Mouse (Mus musculus): ENCODE measurements around the gene Ptn. TPM values are rescaled to one million over a fixed set of nuclear protein-coding genes. Genes with fewer than 3 reads are reported as not detected.
"Not testable (repeated sequence)": the region's sequence is repeated elsewhere in the genome, so short reads cannot be mapped to it uniquely, and the experiment has no call there.

Gene Ptn
- total RNA-seq, 2 experiments from 2014 or later: 406 to 414 TPM

DNA sequence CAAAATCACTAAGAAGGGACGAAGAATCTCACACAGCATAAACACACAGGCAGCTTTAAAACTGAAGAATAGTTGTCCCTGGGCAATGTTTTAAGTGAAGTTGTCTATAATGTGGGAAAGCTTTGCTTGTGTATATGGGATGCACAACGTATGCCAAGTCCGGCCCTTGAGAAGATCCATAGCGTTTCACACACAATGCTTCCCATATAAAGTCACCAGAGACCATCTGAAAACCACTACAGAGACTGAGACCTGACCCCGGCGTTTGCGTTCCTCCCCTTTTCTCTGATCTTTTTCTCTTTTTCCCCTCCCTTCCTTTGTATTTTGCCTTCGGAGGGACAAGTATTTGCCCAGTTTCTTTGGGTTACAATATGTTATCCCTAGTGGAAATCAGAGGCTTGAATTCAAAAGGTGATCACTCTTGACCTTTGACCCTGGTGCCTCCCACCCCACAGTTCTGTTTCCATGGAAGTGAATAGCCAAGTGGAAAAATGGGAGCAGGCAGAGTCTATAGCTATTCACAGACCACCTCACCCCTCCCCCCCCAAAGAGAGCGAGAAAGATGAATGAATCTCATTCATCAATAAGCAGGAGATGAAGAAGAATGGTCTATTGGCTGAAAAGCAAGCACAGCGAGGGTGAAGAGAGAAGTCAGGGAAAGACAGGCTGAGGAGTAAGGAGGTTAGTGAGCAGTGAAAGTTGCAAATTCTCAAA, 34.2 kb downstream of the Ptn start:
- intact Hi-C loops (cut with DNase I): loop anchor here (5.0 kb wide), 2 partner anchors 36 to 39 kb away; partner anchors contain the start of gene Ptn
- DNase-seq (ENCODE audit: low spot score in 2 of 2): no peak

- intact Hi-C loops (cut with DNase I): no loop called here
Measured at GRCm38 (mm10) chr6:36772541-36772940, 37.5 kb downstream of the Ptn start.

DNA sequence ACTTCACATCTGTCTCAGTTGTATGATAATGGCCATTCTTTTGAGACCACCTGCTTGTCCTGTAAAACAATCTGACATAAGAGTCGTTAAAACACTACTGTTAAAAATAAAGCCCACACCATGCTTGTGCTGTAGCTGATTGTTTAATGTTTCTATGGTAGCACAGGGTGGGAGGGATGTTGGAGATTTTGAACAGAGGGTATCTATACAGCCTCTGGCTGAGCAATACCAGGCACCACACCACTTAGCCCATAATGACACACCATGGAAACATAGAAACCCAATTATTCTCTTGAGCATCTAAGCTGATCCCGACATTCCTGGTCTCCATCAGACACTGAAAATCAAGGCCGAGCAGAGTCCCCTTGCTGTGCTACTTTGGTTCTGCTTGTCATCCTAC, 41.0 kb downstream of the Ptn start:
- intact Hi-C loops (cut with DNase I): no loop called here
- DNase-seq (ENCODE audit: low spot score in 2 of 2): no peak

More at GRCm38 (mm10) chr6:36772541-36772940, 37.5 kb downstream of the Ptn start:
- DNase-seq (ENCODE audit: low spot score in 2 of 2): no peak

DNA sequence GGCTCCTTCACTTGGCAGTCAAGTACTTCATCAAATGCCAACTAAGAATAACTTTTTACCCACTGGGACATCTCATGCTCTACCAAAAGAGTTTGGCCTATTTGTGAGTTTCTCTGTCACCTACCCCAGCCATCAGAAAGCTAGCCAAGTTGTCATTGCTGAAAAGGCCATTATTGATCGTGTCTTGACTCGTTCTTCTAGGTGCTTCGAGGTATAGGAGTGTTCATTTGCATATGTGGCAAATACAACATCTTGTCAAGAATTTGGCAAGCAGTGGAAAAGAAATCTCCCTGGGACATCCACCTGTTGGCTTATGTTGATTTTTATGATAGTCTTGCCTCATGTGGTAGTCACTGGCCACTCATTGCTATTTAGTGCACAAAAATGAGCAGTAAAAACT, 43.1 kb downstream of the Ptn start:
- intact Hi-C loops (cut with DNase I): no loop called here
- DNase-seq (ENCODE audit: low spot score in 2 of 2): no peak

GRCm38 (mm10) chr6:36755001-36755885, 54.8 kb downstream of the Ptn start:
- intact Hi-C loops (cut with DNase I): no loop called here
- DNase-seq (ENCODE audit: low spot score in 2 of 2): no peak

DNA sequence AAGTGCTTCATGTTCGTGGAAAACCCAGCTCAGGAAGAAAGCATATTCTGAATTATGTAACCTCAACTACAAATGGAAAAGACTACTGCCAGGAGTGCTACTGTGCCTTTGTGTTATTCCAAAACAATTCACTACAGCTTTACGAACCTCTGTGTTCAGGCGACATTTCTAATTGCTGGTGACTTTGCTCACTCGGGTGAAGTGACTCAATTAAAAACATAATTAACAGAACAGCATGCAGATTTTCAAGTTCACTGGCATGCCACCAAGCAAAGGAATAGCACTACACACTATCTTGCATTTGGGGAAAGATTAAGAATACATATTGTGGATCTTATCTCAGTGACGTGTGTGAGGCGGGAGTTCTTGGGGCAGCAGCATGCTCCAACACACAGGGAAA, 57.1 kb downstream of the Ptn start:
- DNase-seq (ENCODE audit: low spot score in 2 of 2): no peak
- intact Hi-C loops (cut with DNase I): no loop called here

GRCm38 (mm10) chr6:36739811-36740210, 70.2 kb downstream of the Ptn start:
- intact Hi-C loops (cut with DNase I): loop anchor here (5.0 kb wide), 1 partner anchor 37 kb away; no protein-coding TSS in a partner anchor
- no peak for DNase-seq (ENCODE audit: low spot score in 2 of 2)

- DNase-seq (ENCODE audit: low spot score in 2 of 2): no peak
- intact Hi-C loops (cut with DNase I): loop anchor here (5.0 kb wide), 1 partner anchor 41 kb away; no protein-coding TSS in a partner anchor
Measured at GRCm38 (mm10) chr6:36736763-36737162, 73.3 kb downstream of the Ptn start.

GRCm38 (mm10) chr6:36735622-36736021, 74.4 kb downstream of the Ptn start:
- intact Hi-C loops (cut with DNase I): loop anchor here (5.0 kb wide), 1 partner anchor 42 kb away; no protein-coding TSS in a partner anchor
- DNase-seq (ENCODE audit: low spot score in 2 of 2): not testable (repeated sequence)

- DNase-seq (ENCODE audit: low spot score in 2 of 2); intact Hi-C loops (cut with DNase I): not testable (repeated sequence)
Measured at GRCm38 (mm10) chr6:36729811-36730210, 80.2 kb downstream of the Ptn start.

- intact Hi-C loops (cut with DNase I): no loop called here
- no peak for DNase-seq (ENCODE audit: low spot score in 2 of 2)
Measured at GRCm38 (mm10) chr6:36728079-36728478, 81.9 kb downstream of the Ptn start.

DNA sequence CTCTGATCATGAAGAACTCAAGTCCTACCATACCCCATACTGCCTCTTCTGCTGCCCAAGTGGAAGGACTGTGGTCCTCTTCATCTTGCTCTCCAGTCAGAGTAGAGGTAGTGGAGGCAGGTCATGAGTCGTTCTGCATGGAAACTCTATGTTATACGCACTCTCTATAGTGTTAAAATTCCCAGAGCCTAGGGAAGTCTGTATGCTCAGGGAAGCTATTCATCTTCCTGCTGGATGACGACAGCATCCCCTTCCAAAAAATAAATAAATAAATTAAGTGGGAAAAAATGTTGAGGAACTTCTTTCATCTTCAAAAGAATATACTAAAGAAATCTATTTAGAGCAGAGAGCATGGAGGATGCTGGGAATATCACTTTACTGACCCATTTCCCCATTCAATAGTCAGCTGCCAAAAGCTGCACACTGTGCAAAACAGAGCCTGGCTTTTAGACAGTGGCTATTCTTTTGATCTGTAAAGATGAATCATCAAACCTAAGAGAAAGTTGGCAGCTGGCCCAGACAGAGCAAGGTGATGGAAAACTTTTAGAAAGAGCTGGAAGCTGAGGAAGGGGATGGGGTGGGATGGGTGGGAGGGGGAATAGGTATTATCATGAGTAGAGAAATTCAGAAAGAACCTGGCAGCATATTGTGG, 84.4 kb downstream of the Ptn start:
- DNase-seq (ENCODE audit: low spot score in 2 of 2): no peak

DNA sequence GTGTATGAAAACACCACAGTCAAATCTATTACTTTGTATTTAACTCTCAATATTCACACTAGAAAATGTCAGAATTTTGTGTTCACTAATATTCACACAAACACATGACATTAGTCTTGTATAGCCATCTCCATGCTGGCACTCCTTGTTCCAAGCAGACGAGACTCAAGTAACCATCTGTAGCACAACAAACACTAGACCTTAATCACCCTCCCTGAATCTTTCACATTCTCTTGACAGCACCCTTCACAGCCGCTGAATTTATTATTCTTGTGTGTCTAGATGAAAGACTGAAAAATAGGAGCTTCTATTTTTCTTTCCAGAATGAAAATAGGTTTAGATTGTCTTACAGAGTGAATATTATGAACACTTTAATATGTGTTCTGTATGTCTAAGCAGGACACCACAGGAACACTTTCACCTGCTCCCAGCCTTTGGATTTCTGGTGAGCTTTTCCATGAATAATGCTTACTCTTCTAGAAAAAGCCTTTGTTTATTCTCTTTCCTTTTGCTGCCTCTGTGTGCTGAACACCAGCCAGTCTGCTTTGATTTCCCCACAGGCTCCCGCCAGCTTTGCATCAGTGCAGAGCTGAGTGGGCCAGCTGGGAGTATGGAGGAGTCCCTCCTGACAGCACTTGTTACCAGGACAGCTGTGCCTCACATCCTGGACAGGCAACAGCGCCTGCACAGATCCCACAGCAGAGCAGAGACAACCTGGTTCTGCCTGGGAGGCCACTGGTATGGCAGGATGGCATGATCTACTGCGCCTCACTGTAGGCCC, 87.1 kb downstream of the Ptn start:
- intact Hi-C loops (cut with DNase I): no loop called here

More for the DNA sequence above, 84.4 kb downstream of the Ptn start:
- intact Hi-C loops (cut with DNase I): no loop called here

GRCm38 (mm10) chr6:36713329-36713728, 96.7 kb downstream of the Ptn start:
- no peak for DNase-seq (ENCODE audit: low spot score in 2 of 2)
- intact Hi-C loops (cut with DNase I): no loop called here

More for the DNA sequence above, 87.1 kb downstream of the Ptn start:
- peak; percentile 57 to 62 for DNase-seq (ENCODE audit: low spot score in 2 of 2)

- DNase-seq (ENCODE audit: low spot score in 2 of 2): no peak
- intact Hi-C loops (cut with DNase I): no loop called here
Measured at GRCm38 (mm10) chr6:36695481-36695880, 114.5 kb downstream of the Ptn start.

GRCm38 (mm10) chr6:36691497-36691896, 118.5 kb downstream of the Ptn start:
- intact Hi-C loops (cut with DNase I): loop anchor here (2.0 to 5.0 kb wide), 3 partner anchors 115 to 356 kb away; no protein-coding TSS in a partner anchor
- peak; percentile 44 to 45 for DNase-seq (ENCODE audit: low spot score in 2 of 2)

- intact Hi-C loops (cut with DNase I): loop anchor here (2.0 to 5.0 kb wide), 3 partner anchors 116 to 356 kb away; no protein-coding TSS in a partner anchor
Measured at GRCm38 (mm10) chr6:36690941-36691340, 119.1 kb downstream of the Ptn start.

DNA sequence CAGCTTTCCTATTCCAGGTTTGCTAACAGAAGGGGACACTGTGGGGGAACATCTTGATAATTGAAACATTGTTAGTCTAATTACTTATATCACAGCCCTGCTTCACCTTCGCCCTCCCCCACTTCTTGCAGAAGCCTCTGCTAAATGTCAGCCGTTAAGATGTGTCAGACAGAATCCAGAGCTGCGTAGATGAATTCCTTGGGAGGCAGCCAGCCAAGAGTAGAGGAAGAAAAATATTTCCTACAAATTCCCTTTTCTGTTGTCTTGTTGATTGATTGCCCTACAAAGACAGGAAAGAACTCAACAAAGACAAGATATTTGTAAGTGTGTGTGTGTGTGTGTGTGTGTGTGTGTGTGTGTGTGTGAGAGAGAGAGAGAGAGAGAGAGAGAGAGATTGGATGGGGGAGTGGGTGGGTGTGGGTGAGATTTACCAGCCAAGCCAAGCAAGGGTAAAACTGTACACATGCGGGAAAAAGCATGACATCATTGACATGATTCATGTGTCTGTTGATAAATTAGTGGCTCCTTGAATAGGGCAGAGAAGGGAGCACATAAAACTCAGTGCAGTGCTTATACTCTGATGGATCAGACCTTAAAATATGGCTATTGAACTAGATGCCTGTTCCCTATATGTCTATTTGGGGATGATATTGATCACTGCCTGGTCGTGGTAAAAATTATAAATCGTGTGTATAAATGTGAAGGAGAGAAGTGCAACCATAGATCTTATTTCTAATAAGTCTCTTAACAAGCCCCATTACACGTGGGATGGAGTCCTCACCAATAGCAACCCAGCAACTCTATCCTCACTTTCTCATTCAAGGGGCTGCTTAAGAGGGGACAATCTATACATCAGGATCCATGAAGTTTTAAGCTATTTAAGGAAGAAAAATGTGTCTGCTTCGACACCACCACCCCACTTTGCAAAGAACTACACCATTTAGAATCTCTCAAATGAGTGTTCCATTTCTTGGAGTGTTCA, 133.0 kb downstream of the Ptn start:
- intact Hi-C loops (cut with DNase I): no loop called here
- no peak for DNase-seq (ENCODE audit: low spot score in 2 of 2)

More at GRCm38 (mm10) chr6:36690941-36691340, 119.1 kb downstream of the Ptn start:
- DNase-seq (ENCODE audit: low spot score in 2 of 2): no peak

All from left cerebral cortex, postnatal 36 days (tissue).